Mouse (Mus musculus) left cerebral cortex, postnatal 4 days (tissue): ENCODE data around the gene Sema7a. TPM values are rescaled to one million over a fixed set of nuclear protein-coding genes. Genes with fewer than 3 reads are reported as not detected.
A peak's percentile ranks its signal among the peaks of the same experiment; 100 is the strongest.

ENCODE experiments used
- DNase-seq: peaks from one replicate; pipeline ENCODE4 v3.0.0-alpha.2; 2022
- intact Hi-C: fragments of 180-260 bp; cut with DNase I; formaldehyde crosslinking; loops from one replicate; pipeline ENCODE4 v1.15.1; 2025
- total RNA-seq, 2 experiments: library from RNA; stranded (reverse); gene quantifications; 2 replicates each; pipeline ENCODE4 v1.2.3; 2021

The Sema7a gene
- total RNA-seq, 2 experiments from 2014 or later, result 128 to 151 TPM

DNA sequence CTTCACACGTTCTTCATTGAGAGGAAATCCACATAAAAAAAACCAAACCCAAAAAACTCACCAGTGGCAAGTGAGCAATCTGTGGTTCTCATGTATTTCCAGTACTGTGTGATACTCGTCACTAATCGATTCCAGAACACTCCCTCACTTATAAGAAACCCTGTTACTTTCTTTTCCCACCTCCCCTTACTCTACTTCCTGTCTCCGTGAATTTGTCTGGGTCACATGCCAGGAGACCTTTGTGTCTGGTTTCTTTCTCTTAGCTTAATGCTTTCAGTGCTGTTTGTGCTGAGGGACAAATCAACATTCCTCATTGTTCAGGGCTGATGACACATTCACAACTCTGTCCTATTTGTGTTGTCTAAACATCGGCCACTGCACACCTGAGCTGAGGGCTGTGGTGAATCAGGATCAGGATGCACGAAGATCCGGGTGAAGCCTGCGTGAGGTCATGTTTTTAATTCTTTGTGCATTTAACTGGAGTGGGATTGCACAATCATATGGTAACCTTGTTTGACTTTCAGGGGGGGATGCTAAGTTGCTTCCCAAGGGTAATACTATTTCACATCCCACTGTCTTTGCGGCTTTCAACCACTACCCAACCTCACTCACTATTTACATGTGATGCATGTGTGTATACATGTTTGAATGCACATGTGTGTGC lies 33.0 kb downstream of the Sema7a start:
- intact Hi-C loops, result no loop called here
- DNase-seq, result no peak

DNA sequence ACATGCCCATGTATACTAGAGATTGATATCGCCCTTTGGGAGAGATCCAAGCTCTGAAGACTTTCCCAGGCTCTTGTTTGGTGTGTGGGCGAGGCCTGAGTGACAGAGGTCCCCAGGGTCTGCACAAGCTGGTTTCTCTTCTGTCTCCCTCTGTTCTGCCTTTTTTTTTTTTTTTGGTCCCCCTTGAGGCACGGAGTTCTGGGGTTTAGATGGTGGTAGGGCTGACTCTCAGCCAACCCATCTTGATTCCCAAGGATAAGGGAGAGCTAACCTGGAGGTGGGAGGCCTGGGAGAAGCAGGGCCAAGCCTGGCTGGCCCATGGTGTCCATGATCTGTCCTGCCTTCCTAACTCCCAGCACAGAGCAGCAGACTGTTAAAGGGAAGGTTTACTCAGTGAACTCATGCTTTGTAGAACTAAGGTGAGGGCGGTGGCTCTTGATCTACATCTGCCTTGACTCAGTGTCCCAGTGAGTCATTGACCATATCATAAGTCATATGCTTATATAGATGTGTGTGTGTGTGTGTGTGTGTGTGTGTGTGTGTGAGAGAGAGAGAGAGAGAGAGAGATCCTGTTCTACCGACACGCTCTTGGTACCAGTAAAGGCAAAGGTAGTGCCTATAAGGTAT lies 33.6 kb downstream of the Sema7a start:
- intact Hi-C loops, result no loop called here
- DNase-seq, result no peak

DNA sequence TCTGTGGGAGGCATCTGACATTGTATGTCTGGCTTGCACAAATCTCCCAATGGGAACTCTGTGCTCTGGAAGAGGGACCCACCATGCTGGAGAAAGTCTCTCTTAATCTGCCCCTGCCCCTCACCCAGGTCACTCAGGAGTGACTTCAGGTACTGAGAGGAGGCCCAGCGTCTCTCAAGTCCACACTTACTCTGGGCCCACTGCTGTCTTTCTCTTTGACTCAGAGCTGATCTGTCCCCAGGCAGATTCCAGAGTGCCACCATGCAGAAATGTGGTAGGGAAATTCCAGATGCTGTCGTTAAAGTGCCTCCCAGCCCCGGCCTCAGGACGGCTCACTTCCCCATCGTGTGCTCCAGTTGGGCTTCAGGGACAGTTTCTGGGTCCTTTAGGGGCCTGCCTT lies 34.3 kb downstream of the Sema7a start:
- intact Hi-C loops, result no loop called here
- no peak for DNase-seq

DNA sequence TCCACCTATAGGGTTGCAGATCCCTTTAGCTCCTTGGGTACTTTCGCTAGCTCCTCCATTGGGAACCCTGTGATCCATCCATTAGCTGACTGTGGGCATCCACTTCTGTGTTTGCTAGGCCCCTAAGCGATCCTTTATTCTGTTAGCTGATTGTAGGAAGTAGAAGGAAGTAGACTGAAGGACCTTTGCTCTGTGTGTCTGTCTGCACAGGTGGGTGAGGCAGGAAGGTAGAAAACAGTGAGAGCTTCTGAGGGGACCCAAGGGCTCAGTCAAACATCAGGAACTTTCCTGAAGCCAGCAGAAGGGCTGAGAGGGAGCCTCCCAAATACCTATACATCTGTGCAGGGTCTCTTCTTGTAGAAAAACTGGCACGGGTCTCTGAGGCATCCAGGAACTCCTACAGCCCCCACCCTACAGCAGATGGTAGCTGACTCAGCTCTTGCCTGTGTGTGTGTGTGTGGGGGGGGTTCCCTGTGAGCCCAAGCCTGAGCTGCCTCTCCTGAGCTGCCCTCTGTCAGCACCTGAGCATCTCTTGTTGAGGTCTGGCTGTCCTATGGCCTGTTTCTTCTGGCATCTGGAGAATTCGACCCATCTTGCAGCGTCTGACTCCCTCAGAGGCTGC lies 35.4 kb downstream of the Sema7a start:
- DNase-seq, result no peak
- intact Hi-C loops, result no loop called here

DNA sequence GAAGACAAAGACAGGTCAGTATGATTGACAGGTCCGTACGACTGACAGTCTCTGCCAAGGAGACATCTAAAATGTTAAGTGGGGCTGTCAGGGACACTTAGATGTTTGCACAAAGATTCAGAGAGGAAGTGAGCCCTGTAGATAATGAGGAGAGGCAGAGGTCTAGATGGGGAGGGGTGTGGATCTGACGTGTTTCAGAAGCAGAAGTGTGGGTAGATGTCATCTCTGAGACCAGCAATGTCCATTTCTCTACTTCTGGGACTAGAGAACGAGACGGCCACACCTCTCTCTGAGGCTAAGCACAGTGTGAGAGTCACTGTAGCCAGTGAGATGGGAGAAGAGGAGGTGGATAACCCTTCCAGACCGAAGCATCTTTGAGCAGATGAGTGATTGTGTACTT lies 38.1 kb downstream of the Sema7a start:
- intact Hi-C loops, result no loop called here
- DNase-seq, result no peak

DNA sequence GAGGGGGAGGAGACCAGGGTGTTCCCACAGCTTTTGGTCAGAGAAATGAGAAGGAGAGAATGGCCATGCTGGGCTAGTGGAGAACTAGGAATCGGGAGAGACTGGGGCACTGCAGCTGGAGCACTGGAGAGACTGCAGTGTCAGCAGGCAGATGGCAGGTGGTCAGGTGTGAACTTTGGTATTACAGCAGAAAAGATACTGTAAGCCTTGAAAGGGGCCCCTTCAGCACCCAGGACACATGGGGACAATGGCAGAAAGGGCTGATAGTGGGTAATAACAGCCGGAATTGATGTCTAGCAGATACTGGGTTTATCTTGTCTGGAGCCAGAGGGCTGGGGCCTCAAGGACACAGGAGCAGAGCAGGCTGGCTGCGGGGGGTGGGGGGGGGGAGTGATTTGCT lies 38.9 kb downstream of the Sema7a start:
- intact Hi-C loops, result no loop called here
- DNase-seq, result no peak

DNA sequence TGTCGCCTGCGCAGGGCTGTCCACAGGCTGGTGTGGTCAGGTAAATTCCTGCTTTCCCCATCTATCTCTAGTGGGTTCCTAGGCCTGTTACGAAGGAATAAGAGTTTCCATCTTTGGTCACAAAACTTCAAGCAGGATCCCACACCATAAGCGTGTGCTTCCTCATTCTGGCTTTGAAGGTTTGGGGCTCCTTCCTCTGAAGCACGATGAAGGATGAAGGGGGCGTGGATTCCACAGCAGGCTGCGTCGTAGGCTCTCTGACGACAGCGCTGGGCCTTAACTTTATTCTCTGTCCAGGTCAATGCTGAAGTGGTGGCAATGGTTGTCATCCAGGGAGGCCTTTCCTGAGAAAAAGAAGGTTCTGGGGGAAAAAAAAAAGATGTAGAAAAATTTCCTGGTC lies 40.7 kb downstream of the Sema7a start:
- intact Hi-C loops, result no loop called here
- DNase-seq, result no peak

DNA sequence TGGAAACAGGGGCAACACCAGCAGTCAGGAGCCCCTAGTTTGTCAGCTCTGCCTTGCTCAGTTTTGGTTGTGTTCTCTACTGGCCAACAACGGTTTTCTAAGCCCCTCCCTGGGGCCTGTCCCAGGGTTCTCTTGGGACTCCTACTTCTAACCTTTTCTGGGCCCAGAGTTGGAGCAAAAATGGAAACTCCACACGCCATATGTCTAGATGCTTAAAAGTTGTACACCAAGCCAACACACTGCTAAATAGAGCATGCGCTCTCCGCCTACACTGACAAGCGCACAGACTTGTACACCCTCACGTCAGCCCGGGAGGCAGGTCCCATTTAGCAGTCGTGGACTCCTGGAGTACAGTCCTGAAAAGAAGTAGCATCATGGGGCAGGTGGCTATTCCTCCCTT lies 45.4 kb downstream of the Sema7a start:
- intact Hi-C loops, result no loop called here

DNA sequence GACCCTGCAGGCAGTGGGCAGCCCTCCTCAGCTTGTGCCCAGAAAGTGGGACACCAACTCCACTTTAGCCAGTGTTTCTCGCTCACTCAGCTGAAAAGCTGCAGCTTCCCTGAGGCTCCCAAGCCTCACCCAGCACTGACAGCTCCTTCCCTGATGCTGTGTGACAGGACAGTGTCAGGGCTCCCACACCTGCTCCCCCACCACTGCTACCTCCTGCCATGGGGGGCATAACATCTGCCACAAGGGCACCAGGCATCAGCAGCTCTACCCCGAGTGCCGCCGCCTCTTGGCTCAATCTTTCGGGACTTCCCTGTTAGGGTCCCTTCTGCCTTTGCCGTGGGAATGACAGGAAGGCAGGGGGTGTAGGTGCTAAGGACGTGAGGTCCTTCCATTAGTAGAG lies 46.4 kb downstream of the Sema7a start:
- no peak for DNase-seq
- intact Hi-C loops, result no loop called here

More for the DNA sequence above, 45.4 kb downstream of the Sema7a start:
- DNase-seq, result no peak

DNA sequence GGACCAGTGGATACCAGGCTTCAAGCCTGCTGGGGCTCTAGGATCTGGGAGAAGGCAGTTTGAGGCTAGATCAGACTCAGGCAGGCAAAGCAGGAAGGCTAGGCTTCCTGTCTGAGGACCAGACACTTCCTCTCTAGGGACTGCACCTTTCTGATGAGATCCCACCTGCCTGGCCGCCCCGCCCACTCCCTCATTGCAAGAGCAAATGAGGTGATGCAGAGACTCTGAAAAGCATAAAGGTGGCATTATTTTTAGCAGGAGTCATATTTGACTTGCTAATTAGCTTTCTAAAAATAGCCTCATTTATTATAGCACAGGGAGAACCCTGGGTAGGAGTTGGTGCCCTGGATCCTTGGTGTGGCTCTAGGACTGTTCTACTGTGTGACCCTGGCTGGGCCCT lies 48.2 kb downstream of the Sema7a start:
- intact Hi-C loops, result no loop called here
- DNase-seq, result no peak

DNA sequence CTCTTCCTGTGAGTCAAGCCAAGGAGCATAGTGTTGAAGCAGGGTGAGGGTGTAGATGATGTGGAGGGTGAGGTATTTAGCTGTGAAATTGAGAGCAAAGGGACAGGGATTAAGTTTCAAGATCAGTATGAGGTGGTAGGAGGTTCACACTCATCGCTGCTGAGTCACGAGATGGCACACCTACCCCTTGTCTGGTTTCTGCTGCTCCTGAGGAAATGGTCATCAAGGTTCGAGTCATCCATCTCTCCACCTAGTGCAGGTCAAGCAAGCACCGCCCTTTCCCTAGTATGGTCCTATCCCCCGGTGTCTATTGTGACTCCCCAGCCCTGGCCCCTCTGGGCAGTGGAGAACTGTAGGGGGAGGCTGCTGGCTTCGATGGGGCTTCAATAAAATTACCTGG lies 49.4 kb downstream of the Sema7a start:
- intact Hi-C loops, result no loop called here

DNA sequence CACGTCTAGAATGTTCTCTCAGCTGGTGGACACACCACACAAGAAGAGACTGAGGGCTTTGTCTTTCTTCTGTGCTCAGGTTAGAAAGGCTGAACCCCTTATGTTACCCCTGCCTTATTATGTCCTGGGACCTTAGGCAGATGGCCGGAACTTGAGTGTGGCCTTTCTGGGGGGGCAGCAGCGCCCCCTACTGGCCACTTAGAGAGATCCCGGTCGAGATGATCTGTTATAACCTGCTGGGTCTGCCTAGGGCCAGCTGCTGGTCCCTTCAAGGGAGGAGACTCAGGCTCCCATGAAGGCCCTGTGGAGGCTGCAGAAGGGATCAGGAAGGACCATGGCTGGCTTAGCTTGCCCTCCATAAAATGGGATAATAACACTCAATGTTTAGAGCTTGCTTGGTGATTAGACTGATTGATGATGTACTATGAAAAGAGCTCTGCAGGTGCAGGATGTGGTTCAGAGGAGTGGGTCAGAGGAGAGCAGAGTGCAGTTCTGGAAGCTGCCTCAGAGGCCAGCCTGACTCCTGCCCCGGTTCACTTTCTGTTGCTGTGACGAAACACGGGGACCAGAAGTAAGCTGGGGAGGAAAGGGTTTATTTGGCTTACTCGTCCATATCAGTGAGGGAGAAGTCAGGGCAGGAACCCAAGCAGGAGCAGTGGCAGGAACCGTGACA lies 50.7 kb downstream of the Sema7a start:
- peak; percentile 29 for DNase-seq
- intact Hi-C loops, result no loop called here

More for the DNA sequence above, 49.4 kb downstream of the Sema7a start:
- DNase-seq, result no peak

DNA sequence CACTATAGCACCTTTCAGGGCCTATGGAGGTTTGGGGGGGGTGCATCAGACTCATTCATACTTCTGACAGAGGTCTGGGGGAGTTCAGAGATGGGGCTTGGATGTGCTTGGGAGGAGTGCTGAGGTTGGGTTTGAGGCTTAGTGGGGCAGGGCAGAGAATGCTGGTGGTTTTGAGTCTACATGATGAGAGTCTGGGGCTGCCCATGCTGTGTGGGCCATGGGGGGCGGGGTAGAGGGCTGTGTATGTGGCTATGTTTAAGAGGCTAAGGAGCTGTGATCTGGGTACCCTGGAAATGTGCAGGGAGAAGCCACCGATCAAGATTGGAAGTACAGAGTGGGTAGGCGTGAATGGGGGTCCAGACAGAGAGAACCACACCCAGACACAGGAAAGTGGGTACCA lies 52.1 kb downstream of the Sema7a start:
- no peak for DNase-seq
- intact Hi-C loops, result no loop called here

DNA sequence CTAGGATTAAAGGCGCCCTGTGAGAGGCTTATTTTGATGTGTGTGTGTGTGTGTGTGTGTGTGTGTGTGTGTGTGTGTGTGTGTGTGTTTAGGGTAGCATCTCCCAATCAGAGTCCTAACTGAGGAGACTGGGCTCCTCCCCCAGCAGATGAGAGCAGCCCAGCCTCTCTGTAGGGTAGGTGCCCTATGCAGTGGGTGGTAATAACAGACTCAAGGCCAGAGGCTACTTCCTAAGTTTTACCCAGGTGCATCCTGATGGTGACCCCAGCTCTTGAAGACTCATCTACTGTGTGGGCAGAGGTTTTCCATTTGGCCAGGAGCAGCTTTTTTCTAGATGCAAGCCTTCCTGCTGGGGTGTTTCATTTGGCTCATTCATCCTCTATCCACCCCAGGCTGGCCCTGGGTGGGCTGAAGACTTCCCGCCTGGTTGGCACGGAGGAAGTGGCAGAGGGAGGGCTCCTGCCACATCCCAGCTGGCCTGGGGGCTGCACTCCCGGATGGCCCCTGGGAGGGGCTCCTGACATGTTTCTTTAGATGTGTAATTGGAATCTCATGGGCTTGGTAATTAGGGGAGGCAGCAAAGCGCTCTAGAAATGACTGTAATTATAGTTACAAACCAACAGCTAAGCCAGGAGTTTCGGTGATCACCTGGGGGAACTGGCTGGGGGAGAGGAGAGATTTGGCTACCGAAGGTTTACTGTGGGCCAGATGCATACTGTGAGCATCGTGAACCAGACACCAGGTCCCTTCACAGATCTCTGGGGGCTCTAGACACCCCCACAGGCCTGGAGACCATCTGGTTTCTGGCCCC lies 53.1 kb downstream of the Sema7a start:
- intact Hi-C loops, result no loop called here
- peak; percentile 79 for DNase-seq

DNA sequence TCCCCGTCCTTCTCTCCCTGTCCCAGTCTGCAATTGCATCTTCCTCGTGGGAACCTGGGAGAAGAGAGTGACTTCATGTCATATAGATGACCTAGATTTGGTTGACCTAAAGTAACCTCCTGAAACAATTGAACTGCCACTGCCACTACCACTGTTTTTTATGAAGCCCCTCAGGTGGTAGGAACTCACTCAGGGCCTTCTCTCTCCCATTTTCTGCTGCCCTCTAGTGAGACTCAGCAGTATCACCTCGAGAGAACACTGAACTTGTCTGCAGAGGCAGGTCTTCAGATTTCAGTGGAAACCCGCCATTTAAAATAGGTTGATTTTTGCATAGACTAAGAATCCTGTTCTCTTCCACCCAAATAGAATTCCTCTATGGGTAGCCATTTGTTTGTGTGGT lies 55.4 kb downstream of the Sema7a start:
- intact Hi-C loops, result loop anchor here (5.0 kb wide), 3 partner anchors 43 to 233 kb away; no protein-coding TSS in a partner anchor
- DNase-seq, result peak; percentile 47

DNA sequence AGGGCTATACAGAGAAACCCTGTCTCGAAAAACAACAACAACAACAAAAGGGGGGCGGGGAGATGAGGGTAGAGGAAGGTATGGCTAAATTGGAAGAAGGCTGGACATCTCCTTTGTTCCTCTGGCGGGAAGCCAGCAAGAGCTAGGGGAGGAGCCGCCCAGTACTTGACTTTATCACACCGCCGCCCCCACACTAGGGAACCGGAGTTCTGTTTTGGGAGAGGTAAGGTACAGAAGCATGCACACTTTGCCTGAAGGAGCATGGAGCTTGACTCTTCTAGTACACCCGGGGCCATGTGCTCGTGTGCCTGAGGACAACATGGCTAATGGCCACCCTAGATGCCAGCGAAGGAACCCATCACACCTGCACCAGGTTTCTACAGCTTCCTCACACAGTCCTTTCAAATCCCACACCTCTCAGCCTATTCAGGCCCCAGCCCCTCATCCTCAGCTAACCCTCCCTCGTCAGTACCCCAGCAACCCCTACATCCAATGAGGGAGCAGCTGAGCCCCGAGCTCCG lies 57.7 kb downstream of the Sema7a start:
- DNase-seq, result peak; percentile 23
- intact Hi-C loops, result loop anchor here (2.0 to 5.0 kb wide), 4 partner anchors 45 to 235 kb away; no protein-coding TSS in a partner anchor

DNA sequence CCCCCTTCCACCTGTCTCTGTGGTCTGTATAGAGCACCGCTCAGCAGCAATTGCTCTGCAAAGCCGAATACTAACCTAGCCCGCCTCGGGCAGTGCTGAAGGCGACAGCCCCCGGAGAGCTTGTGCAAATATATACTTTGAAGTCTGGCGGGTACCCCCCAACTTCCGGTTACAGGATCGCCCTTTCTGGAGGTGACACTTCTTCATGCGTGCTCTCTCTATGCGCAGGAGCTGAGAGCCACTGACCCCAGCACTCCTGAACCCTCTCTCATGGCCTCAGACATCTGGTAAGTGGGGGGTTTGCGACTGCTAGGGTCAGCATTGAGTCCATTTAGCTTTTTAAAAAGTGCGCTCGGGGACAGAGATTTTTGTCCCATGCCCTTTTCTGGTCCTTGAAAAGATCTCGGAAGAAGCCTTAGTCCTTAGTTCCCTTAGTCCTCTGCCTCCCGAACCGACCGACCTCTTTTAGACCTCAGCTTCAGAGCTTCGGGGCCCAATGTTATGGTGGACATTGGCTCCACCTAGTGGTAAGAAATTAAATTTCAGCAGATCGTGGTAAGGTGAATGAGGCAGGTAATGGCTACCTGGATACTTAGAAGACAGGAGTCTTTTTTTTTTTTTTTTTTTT lies 58.2 kb downstream of the Sema7a start:
- DNase-seq, result peak; percentile 64
- intact Hi-C loops, result loop anchor here (5.0 kb wide), 3 partner anchors 46 to 236 kb away; no protein-coding TSS in a partner anchor

DNA sequence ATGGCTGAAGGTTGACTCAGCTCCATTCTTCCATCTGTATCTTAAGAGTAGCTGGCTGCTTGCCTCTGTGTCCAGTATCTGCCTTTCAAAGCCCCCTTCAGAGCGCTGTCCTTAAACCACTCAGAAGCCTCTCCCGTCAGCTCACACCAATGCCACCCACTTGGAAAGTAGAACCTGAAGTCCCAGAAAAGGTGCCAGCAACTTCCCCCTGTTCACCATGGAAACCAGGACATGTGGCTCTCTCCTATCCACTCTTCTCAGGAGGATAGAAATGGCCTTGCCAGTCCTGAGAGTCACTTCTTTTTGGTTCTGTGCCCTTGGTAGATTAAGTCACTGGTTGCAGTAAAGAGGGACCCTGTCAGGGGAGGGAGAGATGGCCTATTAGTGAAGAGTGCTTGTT lies 58.8 kb downstream of the Sema7a start:
- intact Hi-C loops, result loop anchor here (5.0 kb wide), 3 partner anchors 46 to 236 kb away; no protein-coding TSS in a partner anchor
- DNase-seq, result no peak

DNA sequence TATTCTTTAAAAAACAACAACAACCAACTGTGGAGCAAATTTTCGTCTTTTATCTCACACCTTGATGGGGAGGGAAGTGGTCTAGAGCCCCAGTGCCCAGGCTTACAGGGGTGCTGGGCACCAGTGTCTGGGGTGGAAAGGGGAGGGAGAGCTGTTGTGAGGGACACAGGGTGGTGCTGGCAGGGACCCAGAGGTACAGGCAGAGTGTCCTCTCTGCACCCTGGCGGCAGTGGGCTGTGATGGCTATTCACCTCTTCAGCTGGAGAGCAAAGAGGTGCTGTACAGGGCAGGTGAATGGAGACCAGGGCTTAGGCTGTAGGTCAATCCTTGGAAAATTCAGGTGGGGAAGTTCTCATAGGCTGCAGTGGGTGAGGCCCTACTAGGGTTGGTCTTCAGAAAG lies 59.8 kb downstream of the Sema7a start:
- peak; percentile 73 for DNase-seq
- intact Hi-C loops, result loop anchor here (5.0 kb wide), 3 partner anchors 47 to 237 kb away; no protein-coding TSS in a partner anchor

DNA sequence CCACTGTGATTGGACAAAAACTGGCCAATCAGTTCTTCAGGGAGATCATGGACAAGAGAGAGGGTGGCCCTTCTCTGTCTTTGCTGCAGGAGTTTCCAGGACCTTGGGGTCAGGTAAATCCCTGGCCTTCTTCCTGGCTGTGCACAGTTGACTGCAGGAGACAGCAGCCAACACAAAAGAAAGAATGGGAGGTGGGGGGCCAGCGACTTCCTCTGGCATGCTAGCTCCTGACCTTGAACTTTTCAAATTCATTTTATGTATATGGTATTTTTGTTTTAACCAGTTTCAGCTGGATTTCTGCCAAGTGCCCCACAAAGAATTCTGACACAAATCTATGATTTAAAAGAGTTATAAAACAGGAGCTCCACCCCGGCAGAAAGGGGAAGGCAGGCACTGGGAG lies 63.4 kb downstream of the Sema7a start:
- intact Hi-C loops, result no loop called here

More for the DNA sequence above, 63.4 kb downstream of the Sema7a start:
- no peak for DNase-seq
